Mouse (Mus musculus) ovary, adult 18-20 months (tissue): ENCODE results near the gene Ccdc24.

ENCODE experiments used
- DNase-seq: peaks from one replicate; pipeline ENCODE4 v3.0.0; 2022; ENCODE audit warnings: low spot score, mixed read lengths

Ccdc24 gene

GRCm38 (mm10) chr4:117829260-117830123, 42.9 kb downstream of the Ccdc24 start:
- peak; percentile 47 for DNase-seq

GRCm38 (mm10) chr4:117828572-117829145, 43.7 kb downstream of the Ccdc24 start:
- DNase-seq, result no peak

GRCm38 (mm10) chr4:117818032-117818431, 54.3 kb downstream of the Ccdc24 start:
- DNase-seq, result no peak

GRCm38 (mm10) chr4:117816776-117817175, 55.6 kb downstream of the Ccdc24 start:
- DNase-seq, result no peak
